Mouse (Mus musculus): ENCODE measurements around the gene Mnd1. TPM values are rescaled to one million over a fixed set of nuclear protein-coding genes. Genes with fewer than 3 reads are reported as not detected.

Mnd1 gene
- polyA plus RNA-seq, 1 experiment from 2014 or later = 13.6 TPM

DNA sequence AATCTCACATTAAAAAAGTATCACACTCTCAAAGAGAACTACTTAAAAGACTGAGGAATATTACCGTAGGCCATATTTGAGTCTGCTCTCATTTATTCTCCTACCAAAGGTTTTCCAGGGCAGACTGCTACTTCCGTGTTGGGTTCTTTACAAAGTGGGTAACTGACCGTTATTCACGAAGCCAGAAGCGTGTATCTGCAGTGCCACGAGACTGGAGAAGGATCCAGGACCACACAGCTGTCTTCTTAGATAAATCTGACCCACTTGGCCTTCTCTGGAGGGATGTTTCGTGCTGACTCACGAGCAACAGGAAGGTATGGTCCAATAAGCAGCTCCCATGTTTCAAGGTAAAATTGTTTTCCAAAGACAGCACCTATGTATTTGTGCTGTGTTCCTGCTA is 113.8 kb downstream of the Mnd1 start:
- H3K9me3 ChIP-seq (ENCODE audit: control insufficient read depth, low read length) = no peaks in the 10 kb centered on the region
- WGBS = 81% methylated on average over 8 of the region's 8 CpGs
- no peak overlapping the region for H3K4me2 ChIP-seq (ENCODE audit: low read length)
- H3K9ac ChIP-seq (ENCODE audit: low read length) = no peak overlapping the region
- H3K27me3 ChIP-seq (replicated peaks; ENCODE audit: control insufficient read depth, insufficient read depth, low read length) = no peaks in the 10 kb centered on the region
- 0 out of 2 replicates have a peak, but pooled peaks cover under 1% of the 10 kb centered on the region for H3K36me3 ChIP-seq (ENCODE audit: control insufficient read depth, insufficient read depth, low read length)
- ATAC-seq (replicated peaks; ENCODE audit: low FRiP score, low TSS enrichment, low read depth) (no peak), DNase-seq (ENCODE audit: low spot score) (no peak)
- no peak overlapping the region for H3K4me3 ChIP-seq (ENCODE audit: low read depth, low read length)
- no peak overlapping the region for H3K27ac ChIP-seq (ENCODE audit: low read depth)
- peaks cover 10% of the 10 kb centered on the region for H3K4me1 ChIP-seq (replicated peaks; ENCODE audit: control insufficient read depth, insufficient read depth, low read length)

DNA sequence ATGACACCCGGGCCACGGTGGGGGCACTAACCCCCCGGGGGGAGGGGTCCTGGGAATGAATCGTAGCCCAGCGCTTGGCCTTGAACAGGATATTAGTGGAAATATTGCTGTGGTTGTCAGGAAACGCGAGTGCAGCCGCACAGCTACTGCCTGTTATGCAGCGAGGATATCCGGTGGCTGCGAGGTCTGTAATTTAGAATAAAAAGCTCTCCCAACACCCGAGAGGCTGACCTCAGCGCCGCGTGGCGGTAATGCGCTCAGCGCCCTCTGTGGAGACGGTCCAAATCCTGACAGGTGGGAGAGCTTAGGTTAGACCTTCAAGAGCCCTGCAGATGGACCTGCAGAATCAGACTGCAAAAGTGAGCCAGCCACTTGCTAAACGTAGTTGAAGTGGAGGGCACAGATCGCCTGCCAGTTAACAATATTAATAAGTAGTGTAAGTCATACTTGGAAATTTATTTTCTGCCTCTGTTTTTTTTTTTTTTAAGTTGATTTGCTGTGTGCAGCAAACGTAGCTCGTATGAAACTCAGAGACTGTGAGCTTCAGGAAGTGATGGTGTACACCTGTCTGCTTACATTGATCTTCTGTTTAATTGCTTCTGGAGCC is 115.0 kb downstream of the Mnd1 start:
- peak overlapping the region; percentile 88 for H3K4me3 ChIP-seq (ENCODE audit: low read depth, low read length)
- H3K36me3 ChIP-seq (ENCODE audit: control insufficient read depth, insufficient read depth, low read length) = 0 out of 2 replicates have a peak, but pooled peaks cover 3% of the 10 kb centered on the region
- DNase-seq (ENCODE audit: low spot score) (no peak), ATAC-seq (replicated peaks; ENCODE audit: low FRiP score, low TSS enrichment, low read depth) (peak; percentile 28; the same call in 1 of the 2 replicates)
- H3K9me3 ChIP-seq (ENCODE audit: control insufficient read depth, low read length) = no peaks in the 10 kb centered on the region
- H3K4me2 ChIP-seq (ENCODE audit: low read length) = peak overlapping the region; percentile 95
- WGBS = 3% methylated on average over 23 of the region's 23 CpGs
- H3K27me3 ChIP-seq (replicated peaks; ENCODE audit: control insufficient read depth, insufficient read depth, low read length) = no peaks in the 10 kb centered on the region
- peak overlapping the region; percentile 93 for H3K27ac ChIP-seq (ENCODE audit: low read depth)
- peak overlapping the region; percentile 62 for H3K9ac ChIP-seq (ENCODE audit: low read length)
- peaks cover 10% of the 10 kb centered on the region for H3K4me1 ChIP-seq (replicated peaks; ENCODE audit: control insufficient read depth, insufficient read depth, low read length)

DNA sequence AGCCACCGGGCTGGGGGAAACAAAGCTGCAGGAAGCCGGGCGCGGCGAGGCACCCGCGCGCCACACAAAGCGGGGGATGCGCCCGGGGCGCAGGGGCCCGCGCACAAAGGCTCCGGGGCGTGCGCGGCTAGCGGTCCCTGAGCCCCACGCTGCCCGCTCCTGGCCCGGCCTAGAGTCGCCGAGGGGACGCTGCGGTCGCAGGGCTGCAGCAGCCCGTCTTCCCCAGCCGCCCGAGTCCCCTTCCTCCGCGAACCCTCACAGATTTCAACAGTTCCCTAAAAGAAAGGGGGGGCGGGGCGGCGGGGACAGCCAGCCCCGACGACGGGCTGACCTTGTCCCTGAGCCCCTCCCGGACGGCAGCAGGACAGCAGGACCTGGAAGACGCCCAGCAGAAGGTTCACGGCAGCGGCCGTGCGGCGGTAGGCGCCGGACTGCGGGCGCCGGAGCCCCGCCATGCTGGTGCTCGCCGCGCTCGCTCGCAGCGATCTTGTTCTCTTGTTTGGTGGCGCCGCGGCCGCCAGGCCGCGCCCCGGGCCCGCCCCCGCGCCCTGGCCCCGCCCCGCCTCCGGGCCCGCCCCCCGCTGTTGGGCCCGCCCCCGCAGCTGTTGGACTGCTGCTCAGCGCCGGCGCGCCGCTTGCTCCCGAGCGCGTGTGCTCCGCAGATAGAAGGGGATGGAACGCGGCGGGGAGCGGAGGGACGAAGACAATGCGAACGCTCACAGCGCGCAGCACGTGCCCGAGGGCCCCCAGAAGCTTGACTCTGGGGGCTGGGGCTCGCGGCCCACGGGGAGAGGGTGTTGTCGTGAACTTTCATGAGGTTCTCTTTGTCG is 115.7 kb downstream of the Mnd1 start, which contains the start of gene Tmem131l:
Gene Tmem131l, minus strand, starts transcription at position 530 of the 830 bp plus-strand sequence.
- ATAC-seq (replicated peaks; ENCODE audit: low FRiP score, low TSS enrichment, low read depth) (peak; percentile 95), DNase-seq (ENCODE audit: low spot score) (peak; percentile 93)
- Histone ChIP-seq H3K27me3 (replicated peaks; ENCODE audit: control insufficient read depth, insufficient read depth, low read length) (no peaks in the 10 kb centered on the region), H3K4me1 (replicated peaks; ENCODE audit: control insufficient read depth, insufficient read depth, low read length) (peaks cover 10% of the 10 kb centered on the region), H3K27ac (ENCODE audit: low read depth) (peak within 1 kb of the TSS; percentile 93), H3K4me3 (ENCODE audit: low read depth, low read length) (peak within 1 kb of the TSS; percentile 88), H3K9me3 (ENCODE audit: control insufficient read depth, low read length) (no peaks in the 10 kb centered on the region), H3K4me2 (ENCODE audit: low read length) (peak within 1 kb of the TSS; percentile 95), H3K9ac (ENCODE audit: low read length) (peak within 1 kb of the TSS; percentile 92), H3K36me3 (ENCODE audit: control insufficient read depth, insufficient read depth, low read length) (0 out of 2 replicates have a peak, but pooled peaks cover 3% of the 10 kb centered on the region)
- under 1% methylated on average over 77 of the region's 100 CpGs for WGBS

DNA sequence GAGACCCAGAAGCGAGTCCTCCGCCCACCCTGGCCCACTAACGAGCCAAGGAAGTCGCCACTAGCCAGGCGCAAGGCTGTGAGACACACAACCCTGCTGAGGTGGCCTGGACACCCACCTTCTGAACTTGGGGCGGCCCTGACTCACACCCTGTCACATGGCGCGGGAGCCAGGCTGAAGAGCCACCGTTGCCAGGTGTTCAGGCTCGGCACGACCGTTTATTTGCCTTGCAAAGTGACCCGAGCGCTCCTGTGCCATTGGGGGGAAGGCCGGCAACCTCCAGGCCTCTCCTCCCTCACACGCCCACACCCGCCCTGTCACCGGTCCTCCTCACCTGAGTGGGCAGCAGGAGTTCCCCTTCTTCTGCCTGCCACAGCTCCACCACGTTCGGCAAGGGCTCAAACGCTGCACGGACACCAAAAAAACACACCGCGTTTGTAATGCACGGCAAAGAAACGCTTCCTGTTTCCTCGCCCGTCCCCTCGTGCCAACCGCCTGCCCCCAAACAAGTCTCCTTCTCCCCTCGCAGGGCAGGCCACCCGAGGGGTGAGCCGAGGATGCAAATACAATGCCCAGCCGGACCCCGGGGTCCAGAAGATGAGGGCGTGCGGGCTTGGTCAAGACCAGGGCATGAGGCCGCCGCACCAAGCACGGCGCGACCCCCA is 116.5 kb downstream of the Mnd1 start:
- ATAC-seq (replicated peaks; ENCODE audit: low FRiP score, low TSS enrichment, low read depth) (peak; percentile 34), DNase-seq (ENCODE audit: low spot score) (peak; percentile 86)
- Histone ChIP-seq H3K4me1 (replicated peaks; ENCODE audit: control insufficient read depth, insufficient read depth, low read length) (peaks cover 11% of the 10 kb centered on the region), H3K9me3 (ENCODE audit: control insufficient read depth, low read length) (no peaks in the 10 kb centered on the region), H3K36me3 (ENCODE audit: control insufficient read depth, insufficient read depth, low read length) (0 out of 2 replicates have a peak, but pooled peaks cover 3% of the 10 kb centered on the region), H3K27me3 (replicated peaks; ENCODE audit: control insufficient read depth, insufficient read depth, low read length) (no peaks in the 10 kb centered on the region), H3K4me2 (ENCODE audit: low read length) (peak overlapping the region; percentile 95), H3K9ac (ENCODE audit: low read length) (peak overlapping the region; percentile 92), H3K4me3 (ENCODE audit: low read depth, low read length) (peak overlapping the region; percentile 88), H3K27ac (ENCODE audit: low read depth) (peak overlapping the region; percentile 93)
- under 1% methylated on average over 42 of the region's 42 CpGs for WGBS

DNA sequence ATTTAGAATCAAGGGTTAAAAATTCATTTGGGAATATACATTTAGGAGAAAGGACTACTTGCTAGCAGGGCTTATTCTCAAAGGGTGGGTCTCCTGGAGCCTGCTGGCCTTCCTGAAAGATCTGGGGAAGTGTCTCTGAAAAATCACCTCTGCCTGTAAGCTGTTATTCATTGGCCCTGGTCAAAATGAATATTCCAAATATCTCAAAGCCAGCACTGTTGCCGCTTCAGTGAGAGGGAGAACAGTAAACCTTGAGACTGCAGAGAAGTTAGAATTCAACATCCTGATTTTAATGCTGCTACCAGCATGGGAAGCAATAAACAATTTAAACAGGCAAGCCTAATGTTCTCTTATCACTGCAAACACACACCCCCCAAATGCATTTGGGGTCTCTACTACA is 117.5 kb downstream of the Mnd1 start:
- no peak for DNase-seq (ENCODE audit: low spot score)
- ATAC-seq (replicated peaks; ENCODE audit: low FRiP score, low TSS enrichment, low read depth) = no peak
- Histone ChIP-seq H3K4me2 (ENCODE audit: low read length) (peak overlapping the region; percentile 95), H3K36me3 (ENCODE audit: control insufficient read depth, insufficient read depth, low read length) (0 out of 2 replicates have a peak, but pooled peaks cover 3% of the 10 kb centered on the region), H3K9ac (ENCODE audit: low read length) (no peak overlapping the region), H3K4me1 (replicated peaks; ENCODE audit: control insufficient read depth, insufficient read depth, low read length) (peaks cover 17% of the 10 kb centered on the region), H3K9me3 (ENCODE audit: control insufficient read depth, low read length) (no peaks in the 10 kb centered on the region), H3K27me3 (replicated peaks; ENCODE audit: control insufficient read depth, insufficient read depth, low read length) (no peaks in the 10 kb centered on the region), H3K4me3 (ENCODE audit: low read depth, low read length) (peak overlapping the region; percentile 88), H3K27ac (ENCODE audit: low read depth) (no peak overlapping the region)
- WGBS = 18% methylated on average over 1 of the region's 1 CpGs

Other genes starting within 250 kb of the Mnd1 start
- 49.9 and 52.8 TPM in 2 replicates for gene Tmem131l, start 115.6 kb downstream of the Mnd1 start, polyA plus RNA-seq (2014; fragmentation: Nextera tagmentation; extraction: Ambion mirVana)
- 1.4 and 2.1 TPM in 2 replicates for gene Gm6525, start 18.3 kb upstream of the Mnd1 start, polyA plus RNA-seq (2014; fragmentation: Nextera tagmentation; extraction: Ambion mirVana)
- 58.1 and 60.4 TPM in 2 replicates for gene Trim2, start 151.1 kb upstream of the Mnd1 start, polyA plus RNA-seq (2014; fragmentation: Nextera tagmentation; extraction: Ambion mirVana)

All from intestine, embryonic 14.5 days (tissue).